Comparison of ENCODE assay signal across 9 mouse cellular contexts in the genomic region with DNA sequence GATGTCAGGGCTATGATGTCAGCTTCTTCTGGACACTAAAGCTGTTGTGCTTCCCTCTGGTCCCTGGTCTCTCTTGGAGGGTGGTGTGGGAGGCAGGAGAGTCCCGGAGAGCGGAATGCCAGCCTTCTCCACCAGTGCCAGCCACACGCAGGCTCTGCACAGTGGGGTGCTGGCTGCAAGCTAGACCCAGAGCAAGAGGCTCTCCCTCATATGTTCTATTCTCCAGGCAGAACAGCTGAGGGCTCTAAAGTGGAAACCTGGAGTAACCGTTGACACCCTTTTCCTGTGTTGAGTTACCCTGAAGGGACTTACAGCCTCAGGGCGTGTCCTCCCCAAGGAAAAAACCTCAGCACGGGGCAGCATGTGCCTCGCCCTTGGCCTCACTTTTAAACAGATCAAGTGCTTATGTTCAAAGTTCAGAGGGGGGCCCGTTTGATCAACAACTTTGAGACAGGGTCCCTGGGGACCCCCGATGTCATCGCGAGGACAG. TPM values are rescaled to one million over a fixed set of nuclear protein-coding genes. Genes with fewer than 3 reads are reported as not detected.
DNase-seq lines count a peak whose midpoint lies in the region; TF ChIP-seq lines count a peak whose summit lies in the region.
"Had no signal": no experiment of that assay in that cellular context is flagged by ENCODE, and none has a peak within 500 bp of the region (broad histone marks: within the 10 kb centered on the region; RNA-seq: fewer than 3 reads in every experiment).

No protein-coding gene starts in this region.

- TF ChIP-seq POLR2A in testis, adult 2 months (IDR thresholded peaks at IDR 0.05; ENCODE audit: control insufficient read depth, low read depth, low read length): no peak
- no peak for TF ChIP-seq POLR2A in small intestine, adult 2 months (IDR thresholded peaks at IDR 0.05; ENCODE audit: low read depth, low read length)

- H3K36me3 ChIP-seq in testis, adult 2 months (ENCODE audit: control insufficient read depth, insufficient read depth, low read length): no peaks in the 10 kb centered on the region
- no peaks in the 10 kb centered on the region for H3K36me3 ChIP-seq in limb, embryonic 10.5 days
- no peaks in the 10 kb centered on the region for H3K36me3 ChIP-seq in small intestine, adult 2 months (ENCODE audit: control insufficient read depth, insufficient read depth, low read length)

- H3K4me1 ChIP-seq in testis, adult 2 months (ENCODE audit: control insufficient read depth, insufficient read depth, low read length): peaks cover 12% of the 10 kb centered on the region
- peaks cover 57% of the 10 kb centered on the region for H3K4me1 ChIP-seq in limb, embryonic 10.5 days
- peaks cover 24% of the 10 kb centered on the region for H3K4me1 ChIP-seq in small intestine, adult 2 months (ENCODE audit: control insufficient read depth, insufficient read depth, insufficient read length, low read length)

- H3K27ac ChIP-seq in testis, adult 2 months (ENCODE audit: control insufficient read depth, insufficient read depth, low read depth, low read length): peak overlapping the region; percentile 67
- peak overlapping the region; percentile 85 for H3K27ac ChIP-seq in limb, embryonic 10.5 days
- peak overlapping the region; percentile 45 for H3K27ac ChIP-seq in small intestine, adult 2 months (ENCODE audit: insufficient read depth, low read depth, low read length)

- DNase-seq in cerebellum, adult 11-12 months: peak; percentile 72
- no peak for DNase-seq in cerebellum, adult 18-20 months
- no peak for DNase-seq in testis, postnatal 14 days (ENCODE audit: low spot score)
- peak; percentile 46 for DNase-seq in limb, embryonic 10.5 days (ENCODE audit: low spot score)
- no peak for DNase-seq in ovary, adult 18-20 months (ENCODE audit: low spot score)
- DNase-seq in Muller cell, postnatal 12 days (ENCODE audit: inconsistent ontology term): no peak

- H3K9me3 ChIP-seq in limb, embryonic 10.5 days (replicated peaks): no peaks in the 10 kb centered on the region

- no peak for TF ChIP-seq CTCF in testis, adult 2 months (IDR thresholded peaks at IDR 0.05; ENCODE audit: control insufficient read depth, insufficient read depth, insufficient replicate concordance, low read depth, low read length)
- no peak for TF ChIP-seq CTCF in small intestine, adult 2 months (IDR thresholded peaks at IDR 0.05; ENCODE audit: extremely low read depth, insufficient read length, insufficient replicate concordance, low read depth, low read length)

- 21% methylated on average over 11 of the region's 11 CpGs for WGBS in limb, embryonic 10.5 days
- WGBS in small intestine, adult 2 months: 14% methylated on average over 11 of the region's 11 CpGs

- H3K4me3 ChIP-seq in testis, adult 2 months (ENCODE audit: control insufficient read depth, low read depth, low read length): peak overlapping the region; percentile 56
- peak overlapping the region; percentile 83 for H3K4me3 ChIP-seq in limb, embryonic 10.5 days
- H3K4me3 ChIP-seq in small intestine, adult 2 months (ENCODE audit: low read depth, low read length): peak overlapping the region; percentile 20

- no peaks in the 10 kb centered on the region for H3K27me3 ChIP-seq in testis, adult 2 months (ENCODE audit: control insufficient read depth, insufficient read depth, low read length)
- 0 out of 2 replicates have a peak, but pooled peaks cover 10% of the 10 kb centered on the region for H3K27me3 ChIP-seq in limb, embryonic 10.5 days (ENCODE audit: low read depth, poor library complexity, severe bottlenecking)
- H3K27me3 ChIP-seq in small intestine, adult 2 months (ENCODE audit: control insufficient read depth, insufficient read depth, low read length): no peaks in the 10 kb centered on the region

RNA-seq across cellular contexts. Expression of a gene that starts 0.4 kb away (rescaled TPM):
- polyA plus RNA-seq in testis, adult 2 months (2012; rRNA removed): 30.9 and 41.5 TPM in 2 replicates
- polyA plus RNA-seq in limb, embryonic 10.5 days (2016; fragmentation: Nextera tagmentation; extraction: Ambion mirVana): 22.2 and 23.3 TPM in 2 replicates
- 53.6 and 84.7 TPM in 2 replicates for polyA plus RNA-seq in small intestine, adult 2 months (2012; rRNA removed)

RNA-seq across cellular contexts. Expression of a gene that starts 29.0 kb away (rescaled TPM):
- polyA plus RNA-seq in testis, adult 2 months (2012; rRNA removed): 22.0 and 28.9 TPM in 2 replicates
- polyA plus RNA-seq in limb, embryonic 10.5 days (2016; fragmentation: Nextera tagmentation; extraction: Ambion mirVana): 23.6 and 29.2 TPM in 2 replicates
- polyA plus RNA-seq in small intestine, adult 2 months (2012; rRNA removed): 107 and 237 TPM in 2 replicates

RNA-seq across cellular contexts. Expression of a gene that starts 39.0 kb away (rescaled TPM):
- polyA plus RNA-seq in testis, adult 2 months (2012; rRNA removed): 1.0 and 1.6 TPM in 2 replicates
- polyA plus RNA-seq in limb, embryonic 10.5 days (2016; fragmentation: Nextera tagmentation; extraction: Ambion mirVana): 1.1 and 1.3 TPM in 2 replicates
- 18.4 and 19.5 TPM in 2 replicates for polyA plus RNA-seq in small intestine, adult 2 months (2012; rRNA removed)
- polyA plus RNA-seq: C2C12 had no signal

Comparison
In these comparisons a context has a peak if more than half of its experiments do, and no peak if none do; other contexts are left out.
1. DNase-seq: peak in cerebellum, adult 11-12 months (single experiment) and limb, embryonic 10.5 days (single experiment); none in cerebellum, adult 18-20 months (0 of 2), testis, postnatal 14 days (single experiment), ovary, adult 18-20 months (single experiment) and Muller cell, postnatal 12 days (single experiment).
2. H3K4me3 ChIP-seq: peak in every context shown above with its lines; median percentile 83 in limb, embryonic 10.5 days; 56 in testis, adult 2 months; 20 in small intestine, adult 2 months.
3. Peak in every context shown above with its lines, with median percentiles within 50 percentile points of each other: H3K27ac ChIP-seq.